Mouse (Mus musculus): ENCODE measurements around the gene Gm6583.

The Gm6583 gene

DNA sequence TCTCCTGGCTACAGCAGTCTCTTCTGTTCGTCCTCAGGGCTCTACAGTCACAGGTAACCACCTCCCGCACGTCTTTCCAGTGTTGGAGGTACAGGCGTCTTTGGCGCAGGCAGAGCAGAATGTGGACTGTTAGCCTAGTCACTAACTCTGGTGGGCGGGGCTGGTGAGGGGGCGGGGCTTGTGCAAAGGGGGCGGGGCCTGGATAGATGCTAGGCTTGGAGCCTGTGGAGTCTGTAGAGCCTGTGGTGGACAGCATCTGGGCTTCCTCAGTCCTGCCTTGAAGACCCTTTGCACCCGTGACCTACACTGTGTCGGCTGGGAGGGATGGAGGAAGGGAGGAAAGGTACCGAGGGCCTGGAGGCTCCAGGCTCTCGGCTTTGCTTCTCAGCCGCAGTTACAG is at the start of gene Gm6583:
Gm6583 (minus strand) TSS at position 124 of the 400 bp plus-strand sequence.
- CTCF ChIA-PET: no interaction called here

DNA sequence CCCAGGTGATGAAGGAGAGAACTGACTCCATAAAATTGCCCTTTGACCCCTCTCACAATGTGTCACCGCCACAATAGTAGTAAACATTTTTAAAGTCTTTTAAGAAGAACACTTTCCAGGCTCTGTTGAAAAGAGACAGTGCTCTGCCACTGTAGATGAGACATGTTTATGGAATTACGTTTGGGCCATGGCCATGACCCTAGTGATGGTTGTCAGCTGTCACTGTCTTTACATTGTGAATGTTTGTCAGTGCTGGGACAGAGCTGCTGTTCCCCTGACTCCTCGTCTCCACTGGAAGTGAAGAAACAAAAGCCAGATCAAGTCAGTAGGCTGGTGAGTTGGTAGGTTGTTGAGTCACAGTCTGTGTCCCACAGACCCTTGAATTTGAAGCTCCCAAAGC is 46.6 kb upstream of the Gm6583 start:
- CTCF ChIA-PET: no interaction called here

DNA sequence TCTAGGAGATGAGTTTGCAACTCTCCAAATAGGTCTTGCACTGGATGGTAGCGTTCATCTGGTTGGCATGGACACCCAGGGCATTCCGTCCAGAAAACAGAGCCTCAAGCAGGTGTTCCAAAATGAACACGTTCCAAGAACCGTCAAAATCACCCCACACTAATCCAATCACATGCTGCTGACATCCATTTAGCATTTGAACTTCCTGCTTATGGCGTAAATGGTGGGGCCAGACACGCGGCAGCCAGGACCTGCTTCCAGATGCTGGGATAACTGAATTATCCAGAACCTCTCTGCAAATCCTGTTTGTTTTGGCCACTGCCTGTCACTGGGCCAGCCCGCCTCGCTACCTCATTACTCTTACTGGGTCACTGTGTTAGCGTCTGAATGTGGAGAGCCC is 43.5 kb upstream of the Gm6583 start:
- CTCF ChIA-PET: no interaction called here

DNA sequence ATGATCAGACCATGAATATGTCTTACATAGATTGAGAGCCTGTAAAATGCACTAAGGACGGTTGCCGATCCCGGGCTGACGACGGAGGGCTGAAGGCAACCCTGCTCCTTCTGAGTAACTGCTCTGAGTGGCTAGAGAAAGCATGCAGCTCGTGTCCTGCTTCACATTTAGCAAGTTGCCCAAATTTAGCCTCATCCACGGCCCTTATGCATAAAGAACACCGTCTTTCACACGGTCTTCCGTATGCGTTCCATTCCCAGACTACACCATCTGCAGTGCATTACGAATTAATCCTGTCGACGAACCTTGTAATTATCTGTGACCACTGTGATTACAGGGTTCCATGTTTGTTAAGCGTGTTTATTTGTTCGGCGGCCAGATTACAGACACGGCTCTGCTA is 40.2 kb upstream of the Gm6583 start:
- CTCF ChIA-PET: no interaction called here

DNA sequence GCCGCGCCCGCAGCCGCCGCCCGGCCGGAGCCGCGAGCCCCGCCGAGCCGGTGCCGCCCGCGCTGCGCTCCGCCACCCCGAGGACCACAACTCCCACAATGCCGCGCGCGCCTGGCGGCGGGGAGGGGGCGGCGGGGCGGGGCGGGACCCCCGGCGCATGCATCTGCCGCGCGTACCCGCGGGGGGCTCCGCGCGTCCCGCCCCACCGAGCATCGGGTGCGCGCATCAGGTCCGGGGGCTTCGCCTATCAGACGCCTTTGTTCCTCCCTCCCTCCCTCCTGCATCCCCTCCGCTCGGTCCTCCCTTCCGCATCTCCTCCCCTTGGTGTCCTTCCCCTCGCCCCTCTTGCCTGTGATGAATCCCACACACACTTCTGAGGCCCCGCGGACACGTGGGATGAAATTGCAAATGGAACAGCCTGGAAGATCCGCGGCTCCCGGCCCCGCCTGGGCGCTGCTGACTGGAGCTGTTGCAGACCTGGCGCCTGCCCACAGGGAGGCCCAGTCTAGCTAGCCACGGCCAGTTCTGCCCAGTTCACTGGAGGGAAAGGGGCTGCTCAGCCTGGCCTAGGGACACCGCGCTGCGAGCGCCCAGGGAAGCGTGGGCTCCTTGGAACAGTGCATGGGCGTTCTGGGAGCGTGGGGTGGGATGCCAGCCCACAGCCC is 39.1 kb upstream of the Gm6583 start, which contains the start of gene Asphd2:
Asphd2 (minus strand) TSS at position 88 of the 665 bp plus-strand sequence.
- CTCF ChIA-PET: interaction anchor here (0.7 kb wide), 1 partner anchor 190 kb away, joined by 4 read pairs; no protein-coding TSS in a partner anchor

DNA sequence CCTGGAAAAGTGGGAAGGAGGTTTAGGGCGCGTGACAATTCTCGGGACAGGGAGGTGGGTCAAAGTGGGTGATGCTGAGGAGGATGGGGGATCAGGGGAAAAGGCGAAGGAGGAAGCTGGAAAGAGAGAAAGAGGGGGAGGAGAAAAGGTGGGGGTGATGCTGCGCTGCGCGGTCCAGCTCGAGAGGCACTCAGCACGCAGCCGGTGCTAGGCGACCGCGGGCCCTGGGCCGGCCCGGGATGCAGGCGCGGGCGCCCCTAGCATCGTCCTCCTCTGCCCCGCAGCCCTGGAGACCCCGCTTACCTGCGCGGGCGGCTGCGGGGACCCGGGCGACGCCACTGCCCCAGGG is 38.6 kb upstream of the Gm6583 start:
- CTCF ChIA-PET: no interaction called here

DNA sequence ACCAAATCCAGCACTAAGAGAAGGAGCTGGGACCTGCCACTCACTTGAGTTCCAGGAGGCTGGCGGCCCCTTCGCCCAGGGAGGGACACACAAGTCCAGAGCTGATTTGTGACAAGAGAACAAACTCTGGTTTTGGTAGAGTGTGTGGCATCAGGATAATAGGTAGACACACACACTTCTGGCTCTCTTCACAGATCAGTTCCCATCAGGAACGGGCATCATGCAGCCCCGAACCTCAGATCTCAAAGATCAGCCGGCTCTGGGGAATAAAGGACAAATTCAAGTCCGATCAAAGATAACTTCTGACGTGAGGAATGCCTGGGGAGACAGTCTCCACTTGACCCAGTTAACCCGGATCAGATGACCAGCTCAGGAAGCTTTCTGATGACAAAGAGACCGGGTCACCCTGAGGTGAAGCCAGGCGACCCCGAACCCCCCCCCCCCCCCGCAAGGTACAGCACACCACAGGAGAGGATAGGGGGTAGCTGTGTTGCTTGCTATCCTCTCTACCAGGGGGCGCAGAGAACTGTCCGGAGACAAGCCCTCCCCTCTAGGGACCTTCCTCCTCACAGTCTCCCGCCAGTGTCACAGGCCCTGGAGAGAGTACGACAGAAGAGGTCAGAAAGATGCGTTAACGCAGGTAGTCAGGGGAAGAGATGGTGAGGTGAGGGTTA is 38.0 kb upstream of the Gm6583 start:
- CTCF ChIA-PET: no interaction called here

DNA sequence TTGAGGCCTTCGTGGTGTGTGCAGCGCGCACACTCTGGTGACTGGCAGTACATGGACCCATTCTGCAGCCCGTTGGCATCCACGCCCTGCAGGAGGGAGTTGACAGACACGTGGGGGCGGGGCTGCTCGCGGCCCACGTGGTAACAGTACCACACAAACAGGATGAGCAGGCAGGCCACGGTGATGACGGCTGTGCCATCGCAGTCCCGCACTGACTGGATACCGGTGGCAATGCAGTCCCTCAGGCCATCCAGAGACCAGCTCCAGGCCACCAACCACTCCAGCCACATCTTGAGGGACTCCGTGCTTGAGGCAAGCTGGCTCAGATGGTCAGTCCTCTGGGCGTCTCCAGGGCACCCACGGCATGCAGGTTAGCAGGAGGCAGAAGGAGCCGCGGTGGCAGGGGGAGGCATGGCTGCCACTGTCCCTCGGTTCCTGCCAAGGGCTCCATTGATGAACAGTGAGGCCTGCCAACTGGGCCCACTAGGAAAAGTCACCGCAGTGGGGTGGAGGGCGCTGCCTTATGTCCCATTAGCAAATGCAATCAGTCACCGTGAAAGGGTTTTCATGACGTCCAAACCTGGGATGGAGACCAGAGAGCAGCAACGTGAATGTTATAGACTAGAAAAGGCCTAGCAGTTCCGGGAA is 36.0 kb upstream of the Gm6583 start:
- CTCF ChIA-PET: no interaction called here

DNA sequence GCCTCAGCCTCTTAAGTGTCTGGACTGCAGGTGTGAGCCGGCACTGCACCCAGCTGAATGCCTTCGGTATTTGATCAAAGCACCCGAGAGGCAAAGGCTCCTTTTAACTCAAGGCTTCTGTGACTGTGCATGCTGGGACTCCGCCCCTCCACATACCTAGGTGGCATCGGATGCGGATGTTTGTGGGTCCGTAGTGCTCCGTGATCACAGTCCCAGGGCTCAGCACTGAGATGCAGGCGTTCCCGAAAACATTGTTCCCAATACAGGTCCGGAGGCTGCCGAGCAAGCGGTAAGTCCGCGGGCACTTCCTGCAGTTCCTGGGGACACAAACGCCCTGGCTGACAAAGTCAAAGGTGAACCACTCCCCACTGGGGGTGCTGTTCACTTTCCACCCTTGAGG is 35.2 kb upstream of the Gm6583 start:
- CTCF ChIA-PET: no interaction called here

DNA sequence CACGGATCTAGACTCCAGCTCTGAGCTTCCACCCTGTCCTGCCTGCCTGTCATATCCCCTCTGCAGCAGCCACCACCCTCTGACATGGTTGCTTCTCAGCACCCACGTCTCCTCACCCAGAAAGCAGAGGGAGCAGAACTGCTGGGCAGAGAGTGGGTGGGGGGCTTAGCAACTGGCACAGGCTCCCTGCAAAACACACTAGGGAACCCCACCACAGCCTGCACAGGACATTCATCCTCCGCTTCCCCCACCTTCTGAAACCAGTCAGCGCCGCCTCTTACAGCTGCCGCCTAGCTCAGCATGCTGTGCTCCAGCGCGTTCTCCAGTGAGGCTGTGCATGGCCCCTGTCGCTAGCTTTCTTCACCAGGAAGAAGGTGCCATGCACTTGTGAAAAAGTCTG is 33.5 kb upstream of the Gm6583 start:
- CTCF ChIA-PET: no interaction called here

DNA sequence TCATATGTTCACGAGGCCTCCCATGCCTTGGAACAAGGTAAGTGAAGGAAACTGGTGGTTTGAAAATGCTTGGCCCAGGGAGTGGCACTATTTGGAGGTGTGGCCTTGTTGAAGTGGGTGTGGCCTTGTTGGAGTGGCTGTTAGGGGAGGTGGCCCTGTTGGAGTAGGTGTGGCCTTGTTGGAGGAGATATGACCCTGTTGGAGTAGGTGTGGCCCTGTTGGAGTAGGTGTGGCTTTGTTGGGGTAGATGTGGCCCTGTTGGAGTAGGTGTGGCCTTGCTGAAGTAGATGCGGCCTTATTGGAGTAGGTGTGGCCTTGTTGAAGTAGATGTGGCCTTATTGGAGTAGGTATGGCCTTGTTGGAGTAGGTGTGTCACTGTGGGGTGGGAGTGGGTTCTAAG is 30.1 kb upstream of the Gm6583 start:
- CTCF ChIA-PET: interaction anchor here (0.6 kb wide), 1 partner anchor 1186 kb away, joined by 3 read pairs; no protein-coding TSS in a partner anchor

DNA sequence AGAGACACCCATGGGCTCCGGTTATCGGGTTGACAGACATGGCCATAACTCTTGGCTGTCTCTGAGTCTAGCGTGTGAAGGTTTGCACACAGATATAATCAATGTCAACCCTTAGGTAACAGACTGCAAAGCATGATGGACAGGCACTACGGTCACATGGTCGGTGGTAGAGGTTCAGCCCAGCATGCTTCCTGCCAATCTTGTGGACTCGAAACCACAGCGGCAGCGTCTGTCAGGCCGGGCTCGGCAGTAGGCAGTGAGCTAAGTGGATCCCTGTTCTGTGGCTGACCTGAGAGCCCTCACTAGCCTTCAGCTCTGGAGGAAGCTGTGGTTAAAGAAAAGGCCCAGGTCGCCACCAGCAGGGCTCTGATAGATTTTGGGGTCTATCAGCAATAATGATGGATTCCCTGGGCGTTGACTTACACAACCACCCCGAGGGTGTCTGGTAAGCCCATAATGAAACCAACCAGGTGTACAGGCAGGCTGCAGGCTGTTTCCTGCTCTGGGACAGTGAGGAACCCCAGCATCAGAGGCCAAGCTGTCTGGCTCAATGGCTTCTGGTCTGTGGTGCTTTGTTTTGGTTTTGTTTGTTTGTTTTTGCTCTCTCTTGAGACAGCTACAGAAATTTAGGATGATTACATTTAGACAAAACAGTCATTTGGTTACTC is 29.1 kb upstream of the Gm6583 start:
- CTCF ChIA-PET: no interaction called here

DNA sequence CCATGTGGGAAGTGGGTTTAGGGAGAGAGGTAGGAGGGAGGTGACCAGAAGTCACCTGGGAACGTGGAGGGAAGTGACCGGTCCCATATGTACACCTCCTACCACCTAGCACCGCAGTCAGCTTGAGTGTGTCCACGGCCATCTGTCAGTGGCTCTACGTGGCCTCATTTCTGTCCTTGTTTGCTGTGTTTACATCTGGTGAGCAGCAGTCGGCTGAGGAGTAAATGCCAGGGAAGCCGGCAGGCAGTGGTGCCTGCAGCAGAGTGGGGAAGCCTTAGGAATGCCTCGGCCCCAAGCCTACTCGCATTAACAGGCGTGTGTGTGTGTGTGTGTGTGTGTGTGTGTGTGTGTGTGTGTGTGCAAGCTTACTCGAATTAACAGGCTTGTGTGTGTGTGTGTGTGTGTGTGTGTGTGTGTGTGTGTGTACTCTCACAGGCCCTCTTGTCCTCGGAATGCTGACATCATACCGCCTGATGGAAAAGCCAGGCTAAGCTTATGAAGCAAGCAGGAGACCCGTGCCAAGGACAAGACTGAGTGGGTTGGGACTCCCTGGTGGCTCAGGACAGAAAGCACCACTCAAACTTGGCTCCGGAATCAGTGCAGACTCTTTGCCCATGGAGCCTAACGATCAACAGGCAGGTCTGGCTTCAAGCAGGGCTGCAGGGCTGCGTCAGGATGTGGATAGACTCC is 27.0 kb upstream of the Gm6583 start:
- CTCF ChIA-PET: no interaction called here

DNA sequence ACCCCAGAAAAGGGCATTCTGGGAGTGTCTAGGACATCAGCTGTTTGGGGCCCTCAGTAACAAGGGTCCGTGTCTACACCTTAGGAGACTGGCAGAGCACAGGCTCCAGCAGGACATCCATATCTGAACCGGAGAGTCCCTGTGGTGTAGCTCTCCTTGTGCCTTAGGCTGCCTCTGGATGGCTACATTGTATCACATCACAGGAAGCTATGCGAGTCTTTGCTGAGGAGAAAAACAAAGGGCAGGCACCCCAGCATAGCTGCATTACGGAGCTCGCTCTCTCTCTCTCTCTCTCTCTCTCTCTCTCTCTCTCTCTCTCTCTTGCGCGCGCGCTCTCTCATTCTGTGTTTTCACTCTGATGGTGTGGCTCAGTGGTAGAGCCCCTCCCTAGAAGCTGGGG is 26.2 kb upstream of the Gm6583 start:
- CTCF ChIA-PET: no interaction called here

DNA sequence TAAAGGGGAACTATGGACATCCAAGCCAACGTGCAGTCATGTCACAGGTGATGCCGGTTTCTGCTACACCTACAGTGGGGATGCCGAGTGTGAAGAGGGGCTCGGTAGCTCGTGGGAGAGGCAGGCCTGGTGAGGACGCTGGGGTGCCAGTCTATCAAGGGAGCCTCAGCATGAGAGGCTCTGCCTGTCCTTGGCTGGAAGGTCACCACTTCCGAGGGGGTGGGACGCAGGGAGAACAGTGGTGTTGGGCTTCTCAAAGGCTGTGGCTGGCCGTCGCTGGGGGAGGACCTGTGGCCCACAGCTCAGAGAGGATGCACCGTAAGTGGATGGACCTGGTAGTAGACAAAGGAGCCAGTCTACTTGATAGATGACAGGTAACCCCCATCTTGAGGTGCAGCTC is 25.3 kb upstream of the Gm6583 start:
- CTCF ChIA-PET: no interaction called here

DNA sequence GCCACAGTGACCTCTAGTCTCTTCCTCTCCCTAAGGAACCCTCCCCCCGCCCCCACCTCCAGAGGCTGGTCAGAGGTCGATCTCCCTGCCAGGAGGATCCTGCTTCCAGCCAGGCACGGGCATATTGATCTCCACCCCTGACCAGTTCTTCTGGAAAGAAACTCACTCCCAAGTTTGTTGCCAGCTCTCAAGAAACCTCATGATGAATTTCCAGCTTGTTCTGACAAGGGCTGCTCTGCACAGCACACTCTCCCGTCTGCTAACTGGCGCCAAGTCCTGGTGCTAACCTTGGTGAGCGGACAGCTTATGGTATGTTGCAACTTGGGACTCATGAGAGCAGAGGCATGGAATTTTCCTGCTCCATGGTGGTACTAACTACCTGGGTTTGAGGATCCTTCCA is 22.9 kb upstream of the Gm6583 start:
- CTCF ChIA-PET: no interaction called here

DNA sequence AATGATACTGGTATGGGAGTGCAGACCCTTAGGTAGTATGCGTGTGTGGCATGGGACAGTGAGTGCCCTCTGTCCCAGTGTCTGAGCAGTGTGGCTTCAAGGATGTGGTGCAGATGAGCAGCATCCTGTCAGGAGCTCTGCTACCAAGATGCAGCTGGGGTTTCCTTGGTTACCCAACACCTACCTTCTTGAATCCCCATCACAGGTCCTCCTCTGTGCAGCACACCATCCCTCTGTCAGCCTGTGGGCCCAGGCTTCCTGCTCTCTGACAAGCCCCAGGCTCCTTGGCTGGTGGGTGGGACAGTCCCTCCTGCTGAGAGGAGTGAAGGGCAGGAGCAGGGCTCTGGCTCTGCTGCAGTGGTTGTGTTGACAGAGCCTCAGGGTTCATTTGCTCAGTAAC is 21.5 kb upstream of the Gm6583 start:
- CTCF ChIA-PET: no interaction called here

DNA sequence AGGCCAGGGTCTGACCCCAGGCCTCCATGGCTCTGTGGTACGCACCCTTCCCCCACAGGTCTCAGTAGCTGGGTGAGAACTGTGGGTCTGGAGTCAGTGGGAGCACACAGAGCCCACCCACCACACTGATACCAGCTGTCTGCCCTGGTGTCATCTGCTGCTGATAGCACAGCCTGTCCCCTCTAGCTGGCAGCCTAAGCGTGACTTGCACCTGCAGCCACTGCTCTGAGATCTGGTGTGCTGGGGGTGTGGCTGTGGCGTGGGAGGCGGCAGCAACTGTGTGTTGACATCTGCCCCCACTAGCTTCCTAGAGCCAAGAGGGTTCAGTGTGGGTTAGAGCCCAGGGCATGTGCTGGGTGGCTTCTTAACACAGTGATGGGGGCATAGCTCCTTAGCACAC is 20.3 kb upstream of the Gm6583 start:
- CTCF ChIA-PET: interaction anchor here (0.6 kb wide), 1 partner anchor 147 kb away, joined by 5 read pairs; no protein-coding TSS in a partner anchor

DNA sequence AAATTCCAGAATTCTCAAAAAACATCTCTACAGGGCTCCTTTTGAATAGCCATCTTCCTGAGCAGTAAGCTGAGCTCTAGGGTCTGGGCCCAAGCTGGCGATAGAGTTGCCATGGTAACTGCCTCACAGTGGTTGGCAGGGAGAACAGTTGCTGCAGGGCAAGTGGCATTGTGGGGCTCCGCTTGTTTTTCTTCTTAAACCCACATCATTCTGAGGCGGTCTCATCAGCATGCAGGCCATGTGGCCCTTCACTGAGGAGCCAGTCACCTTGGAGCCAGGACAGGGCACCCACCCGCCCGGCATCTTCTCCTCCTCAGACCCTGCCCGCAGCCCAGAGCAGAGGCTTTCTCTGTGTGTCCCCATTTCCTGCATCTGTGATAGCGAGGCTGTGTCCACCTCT is 16.1 kb upstream of the Gm6583 start:
- CTCF ChIA-PET: no interaction called here

DNA sequence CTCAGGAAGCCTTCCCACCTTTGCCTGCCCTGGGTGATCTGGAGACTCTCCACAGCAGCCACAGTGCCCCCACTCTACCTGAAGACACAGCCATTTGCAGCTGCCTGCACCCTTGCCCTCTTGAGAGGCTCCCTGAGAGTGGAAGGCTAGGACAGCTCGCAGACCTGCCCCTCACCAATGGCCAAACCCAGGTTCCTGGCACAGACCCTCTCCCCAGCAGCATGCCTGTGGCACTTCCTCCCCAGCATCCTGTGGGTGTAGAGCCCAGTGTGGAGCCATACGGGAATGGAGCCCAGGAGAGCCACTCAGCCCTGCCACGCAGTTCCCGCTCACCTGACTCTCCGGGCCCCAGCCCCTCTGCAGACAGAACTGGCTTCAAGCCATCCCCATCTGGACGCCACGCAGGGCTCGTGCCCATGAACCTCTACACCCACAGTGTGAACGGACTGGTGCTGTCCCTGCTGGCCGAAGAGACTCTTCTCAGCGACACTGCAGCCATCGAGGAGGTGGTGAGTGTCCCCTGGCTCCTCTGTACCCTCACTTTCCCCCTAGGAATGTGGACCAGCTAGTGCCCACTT is 14.5 kb upstream of the Gm6583 start:
- CTCF ChIA-PET: no interaction called here

DNA sequence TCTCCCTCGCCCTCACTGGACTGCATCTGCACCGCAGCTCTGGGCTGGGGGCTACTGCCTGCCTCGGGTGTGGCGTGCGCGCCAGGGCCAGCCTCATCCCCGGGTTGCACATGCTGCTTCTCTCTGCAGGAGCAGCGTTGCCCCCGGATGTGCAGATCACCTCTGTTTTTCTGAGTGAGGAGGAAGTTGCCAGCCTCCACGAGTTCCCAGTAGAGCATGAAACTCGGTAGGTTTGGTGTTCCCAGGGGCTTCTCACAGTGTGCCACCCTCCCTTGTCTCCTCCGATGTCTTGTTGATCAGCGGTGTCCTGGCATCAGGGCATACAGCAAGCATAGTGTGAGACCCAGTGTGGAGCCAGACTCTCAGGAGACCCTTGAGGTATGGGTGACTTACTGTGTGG is 13.5 kb upstream of the Gm6583 start:
- CTCF ChIA-PET: no interaction called here

DNA sequence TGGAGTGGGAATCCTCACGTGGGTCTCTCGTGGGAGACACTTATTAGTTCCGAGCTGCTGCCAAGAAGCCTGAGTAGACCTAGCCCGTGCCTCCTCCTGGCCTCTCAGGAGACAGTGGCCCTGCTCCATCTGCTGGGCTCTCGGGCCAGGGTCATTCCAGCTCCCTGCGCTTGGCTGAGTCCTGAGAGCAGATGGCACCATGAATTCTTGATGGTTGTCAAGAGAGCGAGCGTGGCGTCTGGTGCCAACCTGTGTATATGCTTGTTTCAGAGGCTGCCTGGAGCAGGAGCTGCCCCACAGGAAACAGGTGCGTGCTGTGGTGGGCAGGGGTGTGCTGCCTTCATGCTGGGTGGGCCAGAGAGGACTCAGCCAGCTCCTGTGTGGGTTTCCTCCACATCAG is 12.8 kb upstream of the Gm6583 start:
- CTCF ChIA-PET: interaction anchor here (0.7 kb wide), 1 partner anchor 210 kb away, joined by 3 read pairs; no protein-coding TSS in a partner anchor

Measured in spleen, embryonic (tissue).